ENCODE assay signal across 8 mouse cellular contexts in the genomic region with DNA sequence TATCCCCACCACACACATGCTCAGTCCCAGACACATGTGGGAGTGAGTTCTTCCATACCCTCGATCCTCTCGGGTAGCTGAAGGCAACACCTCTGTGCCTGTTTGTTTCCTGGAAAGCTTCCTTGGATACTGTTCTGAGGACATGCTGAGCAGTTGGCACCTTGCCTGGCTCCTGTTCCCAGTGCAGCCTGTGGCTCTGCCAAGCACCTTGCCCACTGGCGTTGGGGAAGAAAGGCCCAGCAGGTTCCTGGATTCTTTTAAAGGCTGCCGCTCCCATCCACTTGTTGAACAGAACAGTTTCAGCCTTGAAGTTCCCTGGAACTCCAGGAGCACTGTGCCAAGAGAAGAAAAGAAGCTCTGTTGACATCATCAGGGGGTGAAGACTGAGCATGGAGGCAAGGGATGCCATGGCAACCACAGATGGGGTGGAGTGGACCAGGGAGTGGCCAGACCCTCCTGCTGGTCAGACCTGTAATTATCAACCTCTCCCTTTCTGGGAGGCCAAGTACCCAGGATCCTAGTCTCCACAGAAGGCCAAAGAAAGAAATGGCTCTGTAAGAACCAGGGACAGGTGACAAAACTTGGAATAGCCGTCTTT.
A peak's percentile ranks its signal among the peaks of the same experiment; 100 is the strongest.
DNase-seq lines count a peak whose midpoint lies in the region; ATAC-seq lines count a peak whose summit lies in the region.

No protein-coding gene starts in this region.

- ATAC-seq in frontal cortex, adult (ENCODE audit: low TSS enrichment), result no peak
- ATAC-seq in inflammation-experienced regulatory T-cells, adult 6 months, result no peak

- peak; percentile 7 to 28 for DNase-seq in frontal cortex, adult 2 months (ENCODE audit: extremely low spot score in 1 of 2, low spot score in 1 of 2)
- DNase-seq in retina, postnatal 1 day, result peak; percentile 11
- no peak for DNase-seq in retina, embryonic 14.5 days (ENCODE audit: low spot score)
- peak; percentile 87 to 91 for DNase-seq in kidney, postnatal 25 days
- peak; percentile 18 for DNase-seq in ovary, postnatal 14 days (ENCODE audit: low spot score)
- no peak for DNase-seq in spleen, postnatal 10 days (ENCODE audit: low spot score in 2 of 2)

Comparison
In these comparisons a context has a peak if more than half of its experiments do, and no peak if none do; other contexts are left out.
1. DNase-seq: peak in frontal cortex, adult 2 months (2 of 2), retina, postnatal 1 day (single experiment), kidney, postnatal 25 days (2 of 2) and ovary, postnatal 14 days (single experiment); none in retina, embryonic 14.5 days (single experiment) and spleen, postnatal 10 days (0 of 2).